Mouse (Mus musculus) kidney, adult 2 months (tissue): ENCODE data around the gene Zmiz1.

ENCODE experiments used
- CTCF ChIP-seq: fragments of 200-500 bp; conservative IDR thresholded peaks from 2 replicates; pipeline ENCODE4 v1.5.1; 2011; ENCODE audit warnings: low read depth, mild to moderate bottlenecking, control low read depth, low read length, moderate library complexity, mixed read lengths; ENCODE audit not compliant: insufficient read depth, insufficient read length
- POLR2A ChIP-seq: fragments of 200-500 bp; IDR thresholded peaks from one replicate; pipeline ENCODE4 v1.6.1; 2011; ENCODE audit warnings: low read depth, low read length, control low read depth

GRCm38 (mm10) chr14:25630647-25631409 is 171.8 kb downstream of the Zmiz1 start:
- TF ChIP-seq CTCF (no peak), POLR2A (no peak)
